Mouse (Mus musculus) erythroblast, embryonic 14.5 days (primary cell): ENCODE results near the gene Lrsam1.

ENCODE experiments used
- GATA1 ChIP-seq: IDR thresholded peaks from 2 replicates; pipeline ENCODE4 v1.6.1; 2012; ENCODE audit warnings: low read length, inconsistent platforms, mixed read lengths
- TAL1 ChIP-seq: IDR thresholded peaks from 3 replicates; pipeline ENCODE4 v1.6.1; 2012; ENCODE audit warnings: low read length, inconsistent platforms, mixed read lengths

DNA sequence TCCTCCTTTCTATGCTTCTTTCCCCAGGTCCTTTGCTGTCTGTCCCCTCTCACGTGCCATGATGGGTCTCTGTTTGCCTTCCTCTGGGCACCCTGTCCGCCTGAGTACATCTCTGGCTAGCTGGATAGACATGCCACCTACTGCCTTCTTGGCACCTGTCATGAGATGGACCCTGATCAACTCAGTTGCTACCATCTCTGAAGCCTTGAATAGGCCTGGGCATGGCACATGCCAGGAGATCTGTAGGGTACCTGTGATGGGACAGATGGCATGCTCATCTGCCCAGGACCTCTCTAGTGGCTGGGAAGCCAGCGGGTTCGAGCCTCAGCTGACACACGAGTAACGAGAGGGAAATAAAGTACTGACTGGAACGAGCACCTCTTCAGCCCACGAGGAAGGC lies 12.8 kb upstream of the Lrsam1 start:
- TF ChIP-seq GATA1, result no peak
- TF ChIP-seq TAL1, result no peak
